Mouse (Mus musculus): ENCODE data around the gene Cers2. TPM values are rescaled to one million over a fixed set of nuclear protein-coding genes. Genes with fewer than 3 reads are reported as not detected.

The Cers2 gene
- polyA plus RNA-seq (2016; fragmentation: Nextera tagmentation; extraction: Ambion mirVana), result 155 and 156 TPM in 2 replicates

- peak within 1 kb of the TSS; percentile 95 for H3K9ac ChIP-seq
- H3K36me3 ChIP-seq, result 0 out of 2 replicates have a peak, but pooled peaks cover 7% of the 10 kb centered on the region
- H3K4me3 ChIP-seq, result peak within 1 kb of the TSS; percentile 70
- H3K4me1 ChIP-seq, result peaks cover 28% of the 10 kb centered on the region
- WGBS, result 5% methylated on average over 27 of the region's 27 CpGs
- no peaks in the 10 kb centered on the region for H3K27me3 ChIP-seq
- H3K27ac ChIP-seq, result peak within 1 kb of the TSS; percentile 95
- H3K9me3 ChIP-seq, result no peaks in the 10 kb centered on the region
- ATAC-seq (ENCODE audit: insufficient number of reproducible peaks, insufficient read depth, low FRiP score, low TSS enrichment), result 0 out of 2 replicates have a peak, but pooled peaks have one; percentile 29
- H3K4me2 ChIP-seq (replicated peaks), result peak within 1 kb of the TSS; percentile 83
Measured at GRCm38 (mm10) chr3:95314486-95315093, at the start of gene Cers2. Gene Cers2, plus strand, starts transcription at chr3:95314791.

DNA sequence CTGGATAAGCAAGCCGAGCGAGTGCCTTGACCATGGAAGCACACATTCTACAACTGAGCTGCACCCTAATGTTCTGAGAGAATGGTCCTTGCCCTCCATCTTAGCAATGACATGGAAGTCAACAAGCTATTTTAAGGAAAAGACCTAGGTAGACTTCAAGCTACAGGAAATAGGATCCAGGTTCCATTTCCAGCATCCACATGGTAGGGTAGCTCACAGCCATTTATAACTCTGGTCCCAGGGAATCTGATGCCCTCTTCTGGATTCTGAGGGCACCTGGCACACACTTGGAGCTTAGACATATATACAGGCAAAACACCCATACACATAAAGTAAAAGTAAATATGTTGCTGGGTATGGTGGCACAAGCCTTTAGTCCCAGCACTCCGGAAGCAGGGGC, 48.5 kb upstream of the Cers2 start:
- Histone ChIP-seq H3K27me3 (no peaks in the 10 kb centered on the region), H3K4me3 (no peak overlapping the region), H3K4me2 (replicated peaks) (no peak overlapping the region), H3K36me3 (peaks cover 51% of the 10 kb centered on the region), H3K9ac (no peak overlapping the region), H3K9me3 (no peaks in the 10 kb centered on the region), H3K4me1 (no peaks in the 10 kb centered on the region), H3K27ac (no peak overlapping the region)
- ATAC-seq (ENCODE audit: insufficient number of reproducible peaks, insufficient read depth, low FRiP score, low TSS enrichment), result no peak
- 84% methylated on average over 3 of the region's 3 CpGs for WGBS

DNA sequence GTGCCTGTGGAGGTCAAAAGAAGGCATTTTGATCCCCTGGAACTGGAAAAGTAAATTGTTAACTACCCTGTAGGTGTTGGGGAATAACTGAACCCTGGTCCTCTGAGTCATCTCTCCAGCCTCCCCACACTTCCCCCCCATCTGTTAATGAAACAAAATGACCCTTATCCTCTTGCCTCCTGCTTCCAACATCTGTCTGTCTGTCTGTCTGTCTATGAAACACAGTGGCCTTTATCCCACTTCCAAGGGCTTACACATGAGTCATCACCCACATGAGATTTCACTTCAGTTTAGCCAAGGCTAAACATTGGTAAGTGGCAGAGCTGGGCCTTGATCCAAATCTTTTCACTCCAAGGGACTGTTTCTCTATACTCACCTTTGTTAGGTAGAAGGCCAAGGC, 46.7 kb upstream of the Cers2 start:
- H3K36me3 ChIP-seq, result peaks cover 42% of the 10 kb centered on the region

DNA sequence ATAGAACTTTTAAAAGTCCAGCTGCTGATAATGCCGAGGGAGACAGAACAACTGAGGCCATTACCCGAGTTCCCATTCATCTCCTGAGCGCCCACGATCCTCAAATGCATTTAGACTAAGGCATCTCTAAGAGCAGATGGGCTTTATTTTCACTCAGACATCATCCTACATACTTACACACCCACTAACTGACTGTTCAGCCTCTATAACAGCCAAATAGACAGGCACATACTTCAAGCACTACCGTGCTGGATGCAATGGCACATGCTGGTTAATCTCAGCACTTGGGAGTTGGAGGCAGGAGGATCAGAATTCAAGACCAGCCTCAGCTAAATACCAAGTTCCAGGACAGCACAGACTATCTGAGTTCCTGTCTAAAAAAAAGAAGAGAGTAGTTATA, 44.8 kb upstream of the Cers2 start:
- no peak overlapping the region for H3K9ac ChIP-seq
- H3K4me2 ChIP-seq (replicated peaks), result no peak overlapping the region
- no peaks in the 10 kb centered on the region for H3K27me3 ChIP-seq
- no peaks in the 10 kb centered on the region for H3K9me3 ChIP-seq
- no peaks in the 10 kb centered on the region for H3K4me1 ChIP-seq
- H3K36me3 ChIP-seq, result peaks cover 29% of the 10 kb centered on the region
- H3K4me3 ChIP-seq, result no peak overlapping the region
- WGBS, result 90% methylated on average over 5 of the region's 5 CpGs
- no peak for ATAC-seq (ENCODE audit: insufficient number of reproducible peaks, insufficient read depth, low FRiP score, low TSS enrichment)
- H3K27ac ChIP-seq, result no peak overlapping the region

More for the DNA sequence above, 46.7 kb upstream of the Cers2 start:
- no peaks in the 10 kb centered on the region for H3K9me3 ChIP-seq
- no peaks in the 10 kb centered on the region for H3K4me1 ChIP-seq
- no peak for ATAC-seq (ENCODE audit: insufficient number of reproducible peaks, insufficient read depth, low FRiP score, low TSS enrichment)
- H3K4me3 ChIP-seq, result no peak overlapping the region
- H3K4me2 ChIP-seq (replicated peaks), result no peak overlapping the region
- no peak overlapping the region for H3K27ac ChIP-seq
- no peaks in the 10 kb centered on the region for H3K27me3 ChIP-seq
- no peak overlapping the region for H3K9ac ChIP-seq

- WGBS, result 84% methylated on average over 12 of the region's 12 CpGs
- no peaks in the 10 kb centered on the region for H3K27me3 ChIP-seq
- no peak overlapping the region for H3K4me3 ChIP-seq
- ATAC-seq (ENCODE audit: insufficient number of reproducible peaks, insufficient read depth, low FRiP score, low TSS enrichment), result no peak
- H3K36me3 ChIP-seq, result peaks cover 23% of the 10 kb centered on the region
- no peaks in the 10 kb centered on the region for H3K4me1 ChIP-seq
- H3K27ac ChIP-seq, result no peak overlapping the region
- no peaks in the 10 kb centered on the region for H3K9me3 ChIP-seq
- H3K9ac ChIP-seq, result no peak overlapping the region
- H3K4me2 ChIP-seq (replicated peaks), result no peak overlapping the region
Measured at GRCm38 (mm10) chr3:95270766-95271364, 43.7 kb upstream of the Cers2 start.

DNA sequence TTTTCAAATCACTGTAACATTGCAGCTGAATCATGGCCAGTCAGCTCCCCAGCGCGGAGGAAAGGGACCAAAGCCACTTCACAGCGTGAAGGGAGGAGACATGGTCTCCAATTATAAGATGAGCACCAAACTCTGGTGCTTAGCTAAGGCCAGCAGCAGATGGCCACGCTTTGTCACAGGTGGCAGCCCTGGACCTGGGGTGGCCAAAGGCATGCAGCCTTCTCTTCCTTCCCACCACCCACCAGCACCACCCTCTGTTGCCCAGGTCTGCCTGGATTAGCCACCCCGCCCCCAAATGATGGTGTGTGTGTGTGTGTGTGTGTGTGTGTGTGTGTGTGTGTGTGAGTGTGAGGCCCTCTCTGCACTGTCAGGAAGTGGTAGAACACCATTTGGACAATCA, 41.1 kb upstream of the Cers2 start:
- Histone ChIP-seq H3K9ac (no peak overlapping the region), H3K36me3 (peaks cover 8% of the 10 kb centered on the region; the same call in 1 of the 2 replicates), H3K4me1 (no peaks in the 10 kb centered on the region), H3K27me3 (no peaks in the 10 kb centered on the region), H3K4me2 (replicated peaks) (no peak overlapping the region), H3K9me3 (no peaks in the 10 kb centered on the region), H3K27ac (no peak overlapping the region), H3K4me3 (no peak overlapping the region)
- 91% methylated on average over 5 of the region's 5 CpGs for WGBS
- no peak for ATAC-seq (ENCODE audit: insufficient number of reproducible peaks, insufficient read depth, low FRiP score, low TSS enrichment)

- no peaks in the 10 kb centered on the region for H3K27me3 ChIP-seq
- H3K4me1 ChIP-seq, result no peaks in the 10 kb centered on the region
- ATAC-seq (ENCODE audit: insufficient number of reproducible peaks, insufficient read depth, low FRiP score, low TSS enrichment), result no peak
- WGBS, result 93% methylated on average over 4 of the region's 4 CpGs
- no peak overlapping the region for H3K27ac ChIP-seq
- H3K9me3 ChIP-seq, result no peaks in the 10 kb centered on the region
- no peak overlapping the region for H3K4me2 ChIP-seq (replicated peaks)
- no peak overlapping the region for H3K9ac ChIP-seq
- no peak overlapping the region for H3K4me3 ChIP-seq
- peaks cover 4% of the 10 kb centered on the region; the same call in 1 of the 2 replicates for H3K36me3 ChIP-seq
Measured at GRCm38 (mm10) chr3:95274453-95274852, 40.1 kb upstream of the Cers2 start.

- H3K36me3 ChIP-seq, result peaks cover 4% of the 10 kb centered on the region; the same call in 1 of the 2 replicates
- H3K9ac ChIP-seq, result no peak overlapping the region
- no peak overlapping the region for H3K27ac ChIP-seq
- no peak overlapping the region for H3K4me2 ChIP-seq (replicated peaks)
- H3K9me3 ChIP-seq, result no peaks in the 10 kb centered on the region
- no peaks in the 10 kb centered on the region for H3K4me1 ChIP-seq
- 69% methylated on average over 6 of the region's 6 CpGs for WGBS
- no peak overlapping the region for H3K4me3 ChIP-seq
- no peak for ATAC-seq (ENCODE audit: insufficient number of reproducible peaks, insufficient read depth, low FRiP score, low TSS enrichment)
- no peaks in the 10 kb centered on the region for H3K27me3 ChIP-seq
Measured at GRCm38 (mm10) chr3:95275161-95275560, 39.4 kb upstream of the Cers2 start.

GRCm38 (mm10) chr3:95276428-95276934, 38.1 kb upstream of the Cers2 start:
- Histone ChIP-seq H3K36me3 (peaks cover 4% of the 10 kb centered on the region; the same call in 1 of the 2 replicates), H3K4me3 (no peak overlapping the region), H3K9me3 (no peaks in the 10 kb centered on the region), H3K4me2 (replicated peaks) (no peak overlapping the region), H3K9ac (no peak overlapping the region), H3K27me3 (no peaks in the 10 kb centered on the region), H3K4me1 (peaks cover 4% of the 10 kb centered on the region; the same call in 1 of the 2 replicates), H3K27ac (no peak overlapping the region)
- 70% methylated on average over 5 of the region's 5 CpGs for WGBS
- no peak for ATAC-seq (ENCODE audit: insufficient number of reproducible peaks, insufficient read depth, low FRiP score, low TSS enrichment)

- Histone ChIP-seq H3K4me1 (peaks cover 4% of the 10 kb centered on the region; the same call in 1 of the 2 replicates), H3K9ac (no peak overlapping the region), H3K27ac (no peak overlapping the region), H3K9me3 (no peaks in the 10 kb centered on the region), H3K27me3 (no peaks in the 10 kb centered on the region), H3K4me3 (no peak overlapping the region), H3K36me3 (peaks cover 4% of the 10 kb centered on the region; the same call in 1 of the 2 replicates), H3K4me2 (replicated peaks) (no peak overlapping the region)
- ATAC-seq (ENCODE audit: insufficient number of reproducible peaks, insufficient read depth, low FRiP score, low TSS enrichment), result no peak
- 91% methylated on average over 1 of the region's 1 CpGs for WGBS
Measured at GRCm38 (mm10) chr3:95277149-95277551, 37.4 kb upstream of the Cers2 start.

DNA sequence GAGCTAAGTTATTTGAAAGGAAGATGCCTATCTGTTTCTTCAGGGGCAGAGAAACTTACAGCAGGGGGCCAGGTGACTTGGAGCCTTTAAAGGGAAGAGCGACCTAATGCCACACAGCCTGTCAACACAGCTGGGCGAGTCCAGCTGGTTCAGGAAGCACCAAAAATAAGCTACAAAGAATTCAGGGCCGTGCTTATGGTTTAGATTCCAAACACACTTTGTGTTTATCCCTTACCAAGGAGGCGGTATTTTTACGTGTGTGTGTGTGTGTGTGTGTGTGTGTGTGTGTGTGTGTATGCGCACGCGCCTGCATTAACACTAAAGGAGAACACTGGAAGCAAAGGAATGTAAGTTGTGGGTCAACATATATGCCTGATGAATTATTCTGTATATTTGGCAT, 33.8 kb upstream of the Cers2 start:
- peaks cover 17% of the 10 kb centered on the region for H3K4me1 ChIP-seq
- ATAC-seq (ENCODE audit: insufficient number of reproducible peaks, insufficient read depth, low FRiP score, low TSS enrichment), result no peak
- whole genome bisulfite sequencing, result 18% methylated on average over 8 of the region's 8 CpGs
- peak overlapping the region; percentile 84 for H3K27ac ChIP-seq
- no peaks in the 10 kb centered on the region for H3K36me3 ChIP-seq
- H3K4me2 ChIP-seq (replicated peaks), result peak overlapping the region; percentile 74
- H3K9me3 ChIP-seq, result no peaks in the 10 kb centered on the region
- no peaks in the 10 kb centered on the region for H3K27me3 ChIP-seq
- H3K4me3 ChIP-seq, result peak overlapping the region; percentile 72
- peak overlapping the region; percentile 82 for H3K9ac ChIP-seq
